Mouse (Mus musculus) CH12.LX (cell line): ENCODE data around the gene Vegfb. TPM values are rescaled to one million over a fixed set of nuclear protein-coding genes. Genes with fewer than 3 reads are reported as not detected.

Experiments
- DNase-seq: peaks from one replicate; pipeline ENCODE4 v3.0.0-alpha.2; 2013; ENCODE audit errors: extremely low read depth
- H3K27ac ChIP-seq: 2 replicates; pipeline ENCODE4 v1.5.1; 2012; ENCODE audit warnings: low read depth, mild to moderate bottlenecking, control low read depth, moderate library complexity; ENCODE audit not compliant: insufficient read depth
- H3K27me3 ChIP-seq: replicated peaks from 2 replicates; pipeline ENCODE3; 2012; ENCODE audit warnings: inconsistent platforms
- H3K36me3 ChIP-seq, 2 experiments: replicated peaks in 1 of 2; 2 replicates each; pipeline versions ENCODE3 to v1.6.1; 2012; ENCODE audit warnings: inconsistent platforms in 1 of 2, low read length in 1 of 2, mild to moderate bottlenecking in 1 of 2, mixed read lengths in 1 of 2, moderate library complexity in 1 of 2; ENCODE audit not compliant: control insufficient read depth in 1 of 2, insufficient read depth in 1 of 2
- H3K4me1 ChIP-seq, 2 experiments: 2 replicates each; pipeline ENCODE4 v1.6.1; 2012; ENCODE audit warnings: inconsistent platforms in 1 of 2, moderate library complexity in 1 of 2; ENCODE audit not compliant: insufficient read depth in 2 of 2, control insufficient read depth in 1 of 2
- H3K4me2 ChIP-seq: 2 replicates; pipeline ENCODE4 v1.6.1; 2012; ENCODE audit warnings: low read depth, mild to moderate bottlenecking, control low read depth; ENCODE audit not compliant: poor library complexity, insufficient read depth, severe bottlenecking
- H3K4me3 ChIP-seq, 3 experiments: fragments of 150-350 bp in 1 of 3; sonication (generic) in 1 of 3; replicated peaks in 1 of 3; 2 replicates each; pipeline versions ENCODE3 to v1.5.1; 2011 to 2012; ENCODE audit warnings: low read depth in 2 of 3, low read length in 2 of 3, mild to moderate bottlenecking in 2 of 3, moderate library complexity in 2 of 3, control low read depth in 1 of 3, improper control_type of control experiment in 1 of 3, inconsistent platforms in 1 of 3, mixed read lengths in 1 of 3; ENCODE audit not compliant: poor library complexity in 1 of 3
- H3K79me2 ChIP-seq: replicated peaks from 2 replicates; pipeline ENCODE4 v1.6.1; 2012; ENCODE audit warnings: mild to moderate bottlenecking, moderate library complexity; ENCODE audit not compliant: control insufficient read depth, poor library complexity, insufficient read depth, severe bottlenecking; ENCODE audit errors: extremely low read depth
- H3K9ac ChIP-seq: 2 replicates; pipeline ENCODE4 v1.6.1; 2012; ENCODE audit warnings: low read depth, mild to moderate bottlenecking, control low read depth, moderate library complexity; ENCODE audit not compliant: insufficient read depth
- H3K9me3 ChIP-seq: replicated peaks from 2 replicates; pipeline ENCODE3; 2012; ENCODE audit warnings: low read length, inconsistent platforms, mixed read lengths
- CHD1 ChIP-seq: IDR thresholded peaks from 2 replicates; pipeline ENCODE4 v1.6.1; 2012; ENCODE audit warnings: low read depth, low read length, improper control_type of control experiment, inconsistent platforms
- CHD2 ChIP-seq: IDR thresholded peaks from 2 replicates; pipeline ENCODE4 v1.6.1; 2011; ENCODE audit warnings: low read length, improper control_type of control experiment
- CTCF ChIP-seq, 2 experiments: IDR thresholded peaks in 1 of 2; conservative IDR thresholded peaks in 1 of 2; 2 replicates each; pipeline ENCODE4 v1.5.1; 2011 to 2012; ENCODE audit warnings: low read depth in 2 of 2, low read length in 2 of 2, improper control_type of control experiment in 1 of 2, inconsistent platforms in 1 of 2, mild to moderate bottlenecking in 1 of 2, moderate library complexity in 1 of 2
- E2F4 ChIP-seq: IDR thresholded peaks from 2 replicates; pipeline ENCODE4 v1.6.1; 2011; ENCODE audit warnings: low read depth, low read length, improper control_type of control experiment; ENCODE audit not compliant: insufficient replicate concordance
- EP300 ChIP-seq: IDR thresholded peaks from 2 replicates; pipeline ENCODE4 v1.6.1; 2011; ENCODE audit warnings: low read length, improper control_type of control experiment
- ETS1 ChIP-seq: conservative IDR thresholded peaks from 2 replicates; pipeline ENCODE4 v1.6.1; 2012; ENCODE audit warnings: low read depth, mild to moderate bottlenecking, inconsistent platforms, low read length, improper control_type of control experiment, moderate library complexity
- HCFC1 ChIP-seq: IDR thresholded peaks from 2 replicates; pipeline ENCODE4 v1.6.1; 2012; ENCODE audit warnings: low read depth, mild to moderate bottlenecking, inconsistent platforms, low read length, improper control_type of control experiment
- IRF4 ChIP-seq: IDR thresholded peaks from 2 replicates; pipeline ENCODE4 v1.6.1; 2014; ENCODE audit warnings: low read depth, mild to moderate bottlenecking, inconsistent platforms, low read length, improper control_type of control experiment
- MAFK ChIP-seq: IDR thresholded peaks from 2 replicates; pipeline ENCODE4 v1.6.1; 2011; ENCODE audit warnings: low read length, improper control_type of control experiment; ENCODE audit not compliant: insufficient replicate concordance
- MEF2A ChIP-seq: IDR thresholded peaks from 2 replicates; pipeline ENCODE4 v1.6.1; 2014; ENCODE audit warnings: low read depth, mild to moderate bottlenecking, inconsistent platforms, low read length, improper control_type of control experiment, borderline replicate concordance
- MXI1 ChIP-seq: IDR thresholded peaks from 2 replicates; pipeline ENCODE4 v1.6.1; 2011; ENCODE audit warnings: mild to moderate bottlenecking, low read depth, low read length, improper control_type of control experiment
- MYC ChIP-seq: IDR thresholded peaks from 2 replicates; pipeline ENCODE4 v1.6.1; 2011; ENCODE audit warnings: low read depth, mild to moderate bottlenecking, improper control_type of control experiment, low read length
- POLR2A ChIP-seq: IDR thresholded peaks from 2 replicates; pipeline ENCODE4 v1.6.1; 2011; ENCODE audit warnings: low read depth, mild to moderate bottlenecking, improper control_type of control experiment, low read length
- POLR2AphosphoS2 ChIP-seq: IDR thresholded peaks from 2 replicates; pipeline ENCODE4 v1.6.1; 2011; ENCODE audit warnings: low read depth, low read length, improper control_type of control experiment
- RAD21 ChIP-seq: IDR thresholded peaks from 2 replicates; pipeline ENCODE4 v1.6.1; 2011; ENCODE audit warnings: low read depth, mild to moderate bottlenecking, low read length, improper control_type of control experiment, moderate library complexity
- SMC3 ChIP-seq: IDR thresholded peaks from 2 replicates; pipeline ENCODE4 v1.6.1; 2011; ENCODE audit warnings: low read depth, low read length, improper control_type of control experiment
- USF1 ChIP-seq: IDR thresholded peaks from 2 replicates; pipeline ENCODE4 v1.6.1; 2014; ENCODE audit warnings: low read depth, mild to moderate bottlenecking, inconsistent platforms, low read length, improper control_type of control experiment
- USF2 ChIP-seq: conservative IDR thresholded peaks from 2 replicates; pipeline ENCODE4 v1.6.1; 2011; ENCODE audit warnings: low read depth, low read length, improper control_type of control experiment
- ZKSCAN1 ChIP-seq: IDR thresholded peaks from 2 replicates; pipeline ENCODE4 v1.6.1; 2012; ENCODE audit warnings: low read depth, inconsistent platforms, low read length, improper control_type of control experiment, borderline replicate concordance
- ZMIZ1 ChIP-seq: IDR thresholded peaks from 2 replicates; pipeline ENCODE4 v1.6.1; 2012; ENCODE audit warnings: low read depth, mild to moderate bottlenecking, inconsistent platforms, low read length, improper control_type of control experiment
- dilution Hi-C: fragments of 300-500 bp; cut with MboI; formaldehyde crosslinking; loops from 2 replicates; pipeline ENCODE4 v1.14.3; 2020; ENCODE audit warnings: low sequenced_read_pairs; ENCODE audit not compliant: extremely low pct_unique_long_range_greater_than_20kb, extremely low pct_ligation_motif_present
- in situ Hi-C: fragments of 300-500 bp; cut with MboI; formaldehyde crosslinking; loops from 3 replicates; pipeline ENCODE4 v1.14.3; 2019; ENCODE audit warnings: low sequenced_read_pairs, low pct_ligation_motif_present, low pct_unique_long_range_greater_than_20kb, mixed read lengths
- polyA plus RNA-seq: library from polyadenylated mRNA; unstranded; fragments of >175 nt; gene quantifications from 2 replicates; pipeline ENCODE4 v1.2.1, GENCODE M21; 2012; ENCODE audit warnings: low read depth; ENCODE audit not compliant: insufficient read length
- total RNA-seq, 2 experiments: library from RNA; depleted of rRNA; stranded (reverse); fragments of 300-350 nt in 1 of 2; fragments of >200 nt in 1 of 2; gene quantifications; 2 replicates each; pipeline ENCODE4 v1.2.3; 2012 to 2014

Vegfb gene
- total and polyA plus RNA-seq, 3 experiments = 3.2 to 35.1 (median 13.2) TPM

DNA sequence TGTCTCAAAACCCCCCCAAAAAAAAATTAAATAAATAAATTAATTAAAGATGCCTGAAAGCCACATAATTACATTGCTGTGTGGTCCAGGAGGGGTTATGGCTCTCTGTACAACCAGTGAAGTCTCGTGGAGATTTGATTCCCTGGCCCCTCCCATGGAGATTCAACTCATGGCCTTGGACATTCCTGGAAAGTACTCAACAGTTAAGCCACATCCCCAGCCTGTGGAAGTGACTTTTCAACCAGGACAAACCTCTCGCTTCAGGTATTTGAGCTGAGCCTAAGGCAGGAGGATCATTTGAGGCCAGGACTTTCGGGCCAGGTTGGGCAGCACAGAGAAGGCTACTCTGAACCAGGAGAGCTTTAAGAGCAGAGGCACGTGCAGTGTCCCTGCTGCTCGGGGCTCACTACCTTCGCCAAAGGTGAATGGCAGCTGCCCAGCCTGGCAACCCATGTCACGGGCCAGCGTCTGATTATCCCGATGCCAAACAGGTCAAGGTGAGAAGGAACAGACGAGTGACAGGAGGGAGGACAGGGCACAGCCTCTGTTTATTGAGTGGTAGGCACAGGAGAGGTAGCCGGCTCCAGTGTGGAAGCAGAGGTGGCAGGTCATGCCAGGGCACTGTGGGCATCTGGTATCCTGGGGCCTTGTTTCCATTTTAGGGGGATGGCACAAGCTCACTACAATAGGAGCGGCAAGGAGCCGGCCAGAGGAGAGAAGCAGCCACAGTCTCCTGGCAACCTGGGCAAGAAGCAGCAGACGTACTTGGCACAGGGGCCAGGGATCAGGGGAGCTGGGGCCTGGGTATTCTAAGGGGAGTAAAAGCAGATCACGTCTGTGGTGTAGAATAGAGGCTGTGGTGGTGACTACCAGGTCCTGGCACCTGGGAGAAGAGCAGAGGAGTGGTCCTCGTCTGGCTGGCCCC is 49.6 kb downstream of the Vegfb start:
- Histone ChIP-seq H3K27ac (no peak overlapping the region), H3K4me1 (peaks cover 9 to 15% of the 10 kb centered on the region in 2 experiments)
- dilution Hi-C loops = no loop called here
- TF ChIP-seq POLR2AphosphoS2 (no peak), MAFK (no peak), ZMIZ1 (no peak), CHD1 (no peak), MYC (no peak), EP300 (no peak), MEF2A (no peak), CHD2 (no peak), USF1 (no peak), ZKSCAN1 (no peak), ETS1 (no peak), USF2 (no peak), POLR2A (no peak), SMC3 (no peak), IRF4 (no peak), HCFC1 (no peak), MXI1 (no peak), E2F4 (no peak)
- TF ChIP-seq, all 38 proteins: peak for 0
- peaks cover 0 to 11% of the 10 kb centered on the region in 2 experiments for H3K36me3 ChIP-seq
- no peak overlapping the region for H3K4me3 ChIP-seq
- H3K9ac ChIP-seq = no peak overlapping the region
- no peak overlapping the region for H3K4me2 ChIP-seq
- no peaks in the 10 kb centered on the region for H3K27me3 ChIP-seq
- DNase-seq = no peak
- in situ Hi-C loops = loop anchor here (5.0 kb wide), 1 partner anchor 84 kb away; no protein-coding TSS in a partner anchor
- H3K79me2 ChIP-seq = no peaks in the 10 kb centered on the region
- H3K9me3 ChIP-seq = no peaks in the 10 kb centered on the region

DNA sequence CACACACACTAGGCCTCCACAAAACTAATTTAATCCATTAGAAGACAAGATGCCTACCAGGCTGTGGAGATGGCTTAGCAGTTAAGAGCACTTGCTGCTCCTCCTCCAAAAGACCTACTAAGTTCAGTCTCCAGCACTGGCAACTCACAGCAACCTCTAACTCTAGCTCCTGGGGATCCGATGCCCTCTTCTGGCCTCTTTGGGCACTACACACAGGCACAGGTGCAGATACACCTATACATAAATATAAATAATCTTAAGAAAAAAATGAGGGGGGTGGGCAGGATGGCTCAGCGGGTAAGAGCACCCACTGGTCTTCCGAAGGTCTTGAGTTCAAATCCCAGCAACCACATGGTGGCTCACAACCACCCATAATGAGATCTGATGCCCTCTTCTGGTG is 51.2 kb downstream of the Vegfb start:
- Histone ChIP-seq H3K36me3 (peaks cover 0 to 11% of the 10 kb centered on the region in 2 experiments), H3K4me2 (no peak overlapping the region), H3K4me1 (peaks cover 7 to 12% of the 10 kb centered on the region in 2 experiments), H3K4me3 (no peak overlapping the region), H3K79me2 (no peaks in the 10 kb centered on the region), H3K27me3 (no peaks in the 10 kb centered on the region), H3K9me3 (no peaks in the 10 kb centered on the region), H3K9ac (no peak overlapping the region), H3K27ac (no peak overlapping the region)
- dilution Hi-C loops = no loop called here
- in situ Hi-C loops = loop anchor here (5.0 kb wide), 1 partner anchor 86 kb away; no protein-coding TSS in a partner anchor
- TF ChIP-seq CTCF (conservative IDR thresholded peaks at IDR 0.05 in 1 of 2, IDR thresholded peaks at IDR 0.05 in 1 of 2; ENCODE audit: low read depth in 2 of 2, low read length in 2 of 2) = peak in 1 of 2 experiments; percentile 56; a peak in 3 of 4 replicates
- no peak for TF ChIP-seq HCFC1
- no peak for TF ChIP-seq IRF4
- no peak for TF ChIP-seq SMC3
- TF ChIP-seq RAD21 = peak; percentile 43
- peak; percentile 37 for DNase-seq
